Mouse (Mus musculus) lung, postnatal 25 days (tissue): ENCODE data around the gene Ust.

Experiments used
- DNase-seq: peaks from one replicate; pipeline ENCODE4 v3.0.0; 2022; ENCODE audit warnings: low spot score

Gene Ust

DNA sequence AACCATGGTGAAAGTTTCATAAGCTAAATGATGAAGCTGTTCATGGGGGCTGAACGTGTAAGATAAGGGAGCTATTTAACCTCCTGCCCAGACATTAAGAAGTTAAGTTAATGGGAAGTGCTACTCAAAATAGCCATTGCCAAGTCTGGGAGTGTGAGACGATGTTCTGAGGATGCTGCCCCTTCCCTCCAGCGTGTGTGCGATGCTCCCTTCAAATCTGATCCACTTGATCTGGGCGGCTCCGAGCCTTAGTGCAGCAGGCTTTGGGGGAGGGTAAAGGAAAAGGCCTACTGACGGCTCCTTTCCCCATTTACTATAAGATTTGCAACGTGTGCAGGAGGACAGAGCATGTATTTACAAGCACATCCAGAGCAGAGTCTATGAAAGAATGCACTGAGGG lies 301.7 kb downstream of the Ust start:
- DNase-seq: no peak

DNA sequence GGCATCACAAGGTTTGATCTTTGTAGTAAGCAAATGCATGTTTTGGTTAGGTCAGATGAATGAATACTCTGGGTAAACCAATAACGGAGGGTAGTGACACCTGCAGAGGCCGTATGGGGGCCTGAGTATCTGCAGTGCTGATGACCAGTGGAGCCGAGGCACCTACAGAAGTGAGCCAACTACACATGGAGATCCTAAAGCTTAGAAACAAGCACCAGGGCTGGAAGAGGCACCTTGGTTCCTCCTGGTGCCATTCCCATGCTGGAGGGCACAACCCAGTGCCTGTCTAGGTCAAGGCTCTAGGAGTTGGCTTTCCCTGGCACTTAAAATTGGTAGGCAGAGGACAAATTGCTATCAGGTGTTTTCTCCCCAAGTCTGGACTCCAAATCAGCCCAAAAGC lies 303.4 kb downstream of the Ust start:
- no peak for DNase-seq

DNA sequence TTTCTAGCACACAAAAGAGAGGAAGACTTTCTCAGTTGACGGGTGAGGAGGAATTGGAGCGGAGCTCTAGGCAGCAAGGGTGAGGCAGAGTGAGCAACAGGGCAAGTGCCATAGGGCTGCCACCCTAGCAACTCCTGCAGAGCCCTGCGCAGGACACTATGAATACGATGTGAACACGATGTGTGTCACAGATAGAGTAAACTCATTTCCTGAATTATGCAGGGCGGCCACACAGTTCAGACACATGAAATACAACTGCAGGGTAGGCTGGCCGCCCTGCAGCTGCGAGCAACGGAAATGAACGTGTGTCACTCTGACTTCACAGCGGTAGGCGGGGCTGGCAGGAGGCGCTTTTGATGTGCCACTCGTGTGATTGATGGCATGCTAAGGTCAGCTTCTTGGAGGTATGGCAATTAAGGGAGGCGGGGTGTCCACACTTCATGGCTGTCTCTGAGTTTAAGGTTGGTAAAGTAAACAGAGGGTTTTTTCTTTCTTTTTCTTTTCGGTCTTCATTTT lies 304.7 kb downstream of the Ust start:
- peak; percentile 38 for DNase-seq

DNA sequence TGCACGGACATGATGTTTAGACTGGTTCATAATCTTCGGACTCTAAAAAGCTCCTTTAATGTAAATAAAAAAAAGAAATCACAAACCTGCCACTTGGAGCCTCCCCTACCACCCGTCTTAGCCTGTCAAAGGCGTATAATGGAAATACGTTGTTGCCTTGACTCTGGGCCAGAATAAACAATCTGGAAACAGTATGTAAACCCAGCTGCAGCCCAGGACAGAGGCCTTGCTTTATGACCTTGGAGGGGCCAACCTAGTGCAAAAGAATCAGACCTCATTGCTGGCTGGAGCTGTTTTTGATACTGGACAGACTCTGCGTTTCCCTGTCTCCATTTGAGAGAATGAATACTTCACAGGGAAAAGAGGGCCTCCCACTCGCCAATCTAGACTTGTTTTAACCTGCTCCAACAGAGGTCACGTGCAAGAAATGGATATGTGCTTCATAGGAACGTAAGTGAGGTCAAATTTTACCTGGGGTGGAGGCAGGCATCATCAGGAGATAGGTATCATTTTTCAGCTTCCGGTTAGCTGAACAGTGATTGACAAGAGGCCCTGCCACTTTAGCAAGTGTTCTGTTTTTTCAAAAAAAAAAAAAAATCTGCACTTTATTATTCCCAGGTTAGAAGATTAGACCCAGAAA lies 305.2 kb downstream of the Ust start:
- no peak for DNase-seq

DNA sequence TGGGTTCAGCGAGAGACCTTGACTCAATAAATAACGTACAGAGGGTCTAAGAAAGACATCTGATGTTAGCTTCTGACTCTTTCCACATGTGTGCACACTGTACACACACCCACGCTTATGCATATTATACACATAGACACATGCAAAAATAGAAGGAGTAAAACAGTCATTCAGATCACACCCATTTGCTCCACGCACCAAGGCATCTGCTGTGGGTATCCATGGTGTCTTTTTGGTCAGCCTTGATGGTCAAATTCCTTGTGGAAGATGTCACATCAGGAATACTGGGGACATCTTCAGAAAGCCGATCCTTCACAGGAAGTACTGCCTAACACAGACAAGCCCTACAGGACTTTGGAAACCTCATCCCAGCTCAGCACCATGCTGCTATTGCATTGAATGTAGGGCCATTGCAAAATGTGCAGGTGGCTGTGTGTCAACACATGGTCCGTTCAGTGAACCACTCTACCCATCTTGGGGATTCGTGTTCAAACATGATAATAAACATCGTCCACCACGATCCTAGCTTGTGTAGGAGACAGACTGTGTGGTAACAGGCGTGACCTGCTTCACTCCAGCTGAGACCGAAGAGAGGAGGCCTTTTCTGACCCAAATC lies 305.9 kb downstream of the Ust start:
- DNase-seq: no peak

DNA sequence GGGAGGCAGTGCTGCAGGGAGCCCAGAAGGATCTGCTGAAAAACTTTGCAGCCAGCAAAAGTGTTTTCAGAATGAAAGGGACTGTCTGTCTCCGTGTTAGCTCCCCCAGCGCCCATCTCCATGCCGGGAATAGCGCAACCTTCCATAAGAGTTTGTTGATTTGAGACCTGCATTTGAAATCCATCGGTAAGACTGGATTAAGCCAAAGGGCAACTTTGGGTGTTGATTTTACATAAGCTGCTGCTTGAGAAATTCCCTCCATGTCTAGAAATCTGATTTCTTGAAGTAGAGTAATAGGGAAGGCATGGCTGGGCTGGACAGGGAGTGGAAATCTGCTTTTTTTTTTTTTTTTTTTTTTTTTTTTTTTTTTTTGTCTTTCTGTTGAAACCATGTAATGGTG lies 306.9 kb downstream of the Ust start:
- DNase-seq: no peak

DNA sequence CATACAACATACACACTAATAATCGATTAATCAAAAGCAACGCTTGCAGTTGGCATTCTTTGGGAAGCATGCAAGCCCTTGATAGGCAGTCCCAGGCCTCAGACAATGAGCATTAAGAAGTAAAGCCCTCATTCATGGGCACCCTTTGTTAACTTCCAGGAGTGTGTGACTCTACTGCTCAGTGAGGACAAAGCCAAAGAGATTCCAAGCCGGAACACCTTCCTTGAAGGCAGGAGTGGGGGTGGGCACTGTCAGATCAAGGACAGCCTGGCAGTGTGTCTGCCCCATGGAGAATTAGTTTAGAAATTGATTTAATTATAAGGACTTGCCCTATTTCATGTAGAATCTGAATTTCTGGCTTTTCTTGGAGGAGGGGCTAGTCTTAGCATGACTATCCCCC lies 308.3 kb downstream of the Ust start:
- DNase-seq: no peak

DNA sequence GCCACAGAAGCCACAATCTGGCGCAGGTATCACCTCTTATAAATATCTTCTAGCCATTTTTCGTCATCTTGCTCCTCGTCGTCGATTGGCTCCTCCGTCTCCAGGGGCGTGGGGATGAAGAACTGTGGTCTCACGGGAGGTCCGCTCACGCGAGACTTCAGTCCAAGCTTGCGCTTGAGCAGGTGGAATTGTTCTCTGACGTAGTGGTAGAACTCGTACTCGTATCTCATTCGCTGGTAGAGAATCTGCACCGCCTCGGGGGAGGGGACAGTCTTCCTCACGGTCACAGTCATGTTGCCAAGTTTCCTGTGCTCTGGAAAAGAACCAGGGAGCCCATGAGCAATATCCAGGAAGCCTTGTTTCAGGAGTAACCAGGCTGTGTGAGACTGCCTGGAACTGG lies 311.3 kb downstream of the Ust start:
- no peak for DNase-seq

DNA sequence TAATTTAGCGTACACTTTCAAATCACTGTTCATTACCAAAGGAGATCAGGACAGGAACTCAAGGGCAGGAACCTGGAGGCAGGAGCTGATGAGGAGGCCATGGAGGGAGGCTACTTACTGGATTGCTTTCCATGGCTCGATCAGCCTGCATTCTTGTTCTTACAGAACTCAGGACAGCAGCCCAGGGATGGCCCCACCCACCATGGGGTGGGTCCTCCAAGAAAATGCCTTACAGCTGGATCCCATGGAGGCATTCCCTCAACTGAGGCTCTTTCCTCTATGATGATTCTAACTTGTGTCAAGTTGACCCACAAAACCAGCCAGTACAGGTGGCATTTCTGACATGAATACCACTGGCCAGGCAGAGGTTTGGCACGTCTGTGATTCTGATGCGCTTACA lies 314.9 kb downstream of the Ust start:
- no peak for DNase-seq

DNA sequence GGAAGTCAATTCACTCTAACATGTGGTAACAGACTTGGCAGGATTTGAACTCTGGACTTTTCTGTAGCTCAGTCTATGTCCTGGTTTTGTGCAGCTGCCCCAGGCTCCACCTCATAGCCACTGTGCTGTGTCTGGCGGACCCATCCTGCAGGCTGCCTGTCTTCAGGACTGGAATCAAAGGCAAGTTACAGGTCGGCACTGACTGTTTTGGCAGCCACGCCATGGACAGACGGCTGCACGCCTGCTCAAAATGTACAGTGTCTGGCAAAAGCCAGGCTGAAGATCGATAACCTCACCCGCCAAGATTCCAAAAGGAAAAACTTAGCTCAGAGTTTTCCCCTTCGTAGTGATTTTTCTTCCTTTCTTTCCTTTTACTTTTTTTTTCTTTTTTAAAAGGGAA lies 318.8 kb downstream of the Ust start:
- no peak for DNase-seq

DNA sequence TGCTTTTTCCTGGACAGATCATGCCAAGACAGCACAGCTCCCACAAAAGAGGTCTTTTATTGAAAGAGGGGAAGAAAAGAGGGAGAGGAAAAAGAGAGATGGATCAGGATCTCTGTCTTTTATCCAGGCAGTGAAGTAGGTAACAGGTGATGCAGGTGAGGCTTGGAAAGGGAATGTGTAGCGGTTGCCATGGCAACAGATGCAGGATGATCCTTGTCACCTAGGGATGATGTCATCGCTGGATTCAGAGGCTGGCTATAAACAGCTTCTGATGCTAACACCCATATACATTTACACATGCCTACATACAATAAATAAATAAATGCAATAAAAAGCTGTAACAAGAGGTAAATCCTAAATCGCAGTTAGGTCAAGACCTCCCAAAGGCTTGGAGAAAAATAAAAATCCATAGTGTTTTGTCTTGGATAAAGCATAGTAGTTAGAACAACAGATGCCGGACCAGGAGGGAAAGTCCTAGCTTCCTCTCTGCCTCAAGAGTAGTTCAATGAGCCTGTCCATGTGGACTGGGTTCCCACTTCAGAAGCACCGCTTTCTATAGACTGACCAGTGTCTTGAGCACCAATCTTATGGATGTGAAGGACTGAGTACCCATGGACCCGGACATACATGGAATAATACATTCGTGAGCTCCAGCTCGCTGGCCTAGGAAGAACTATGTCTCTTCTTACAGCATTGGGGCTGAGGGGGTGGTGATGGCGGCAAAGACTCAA lies 319.4 kb downstream of the Ust start:
- no peak for DNase-seq

DNA sequence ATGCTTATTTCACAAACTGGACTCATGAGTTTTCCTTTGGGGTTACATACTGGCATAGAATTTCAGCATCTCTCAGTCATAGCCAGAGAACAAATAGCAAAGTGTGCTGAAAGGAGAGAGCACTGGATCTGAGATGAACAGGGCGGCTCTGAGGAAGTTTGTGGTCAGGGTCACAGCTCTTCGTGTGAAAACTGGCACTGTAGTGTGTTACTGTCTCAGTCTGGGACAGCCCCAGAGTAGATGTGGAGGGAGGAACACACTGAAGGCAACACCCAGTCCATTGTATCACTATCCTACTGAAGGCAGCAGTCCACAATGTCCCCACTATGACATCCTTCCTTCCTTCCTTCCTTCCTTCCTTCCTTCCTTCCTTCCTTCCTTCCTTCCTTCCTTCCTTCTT lies 321.0 kb downstream of the Ust start:
- DNase-seq: no peak

DNA sequence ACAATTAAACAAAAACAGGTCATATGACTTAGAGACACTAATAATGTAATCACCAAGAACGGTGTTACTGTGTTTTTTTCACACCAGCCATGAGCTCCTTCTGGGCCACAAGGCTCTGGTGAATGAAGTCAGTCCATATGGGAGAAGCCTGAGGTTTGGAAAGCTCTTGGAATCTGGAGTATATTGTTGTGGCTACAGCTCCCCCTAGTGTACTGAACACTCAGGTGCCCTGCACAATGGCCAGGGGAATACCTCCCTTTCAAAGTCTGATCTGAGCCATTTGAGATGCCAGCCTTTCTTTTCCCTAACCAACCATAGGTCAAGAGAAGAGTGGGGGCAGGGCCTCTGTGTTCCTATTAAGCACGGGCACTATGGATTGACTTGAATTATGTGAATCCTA lies 322.3 kb downstream of the Ust start:
- peak; percentile 72 for DNase-seq

DNA sequence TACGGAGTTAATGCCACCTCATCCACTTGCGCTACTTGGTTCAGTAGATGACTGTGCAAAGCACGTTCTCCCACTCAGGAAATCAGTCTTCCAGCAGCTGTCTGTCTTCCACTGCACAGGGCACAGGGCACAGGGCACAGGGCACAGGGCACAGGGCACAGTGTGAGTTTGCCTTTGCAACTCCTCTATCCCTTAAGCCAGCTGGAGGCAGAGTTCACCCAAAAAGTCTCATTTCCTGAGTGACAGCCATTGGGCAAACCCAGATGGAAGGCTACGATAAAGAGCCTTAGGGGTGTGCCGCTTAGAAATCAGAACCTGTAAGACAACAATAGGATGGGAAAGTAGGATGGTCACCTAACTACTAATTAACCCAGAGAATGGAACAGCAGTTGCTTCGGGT lies 322.9 kb downstream of the Ust start:
- no peak for DNase-seq

DNA sequence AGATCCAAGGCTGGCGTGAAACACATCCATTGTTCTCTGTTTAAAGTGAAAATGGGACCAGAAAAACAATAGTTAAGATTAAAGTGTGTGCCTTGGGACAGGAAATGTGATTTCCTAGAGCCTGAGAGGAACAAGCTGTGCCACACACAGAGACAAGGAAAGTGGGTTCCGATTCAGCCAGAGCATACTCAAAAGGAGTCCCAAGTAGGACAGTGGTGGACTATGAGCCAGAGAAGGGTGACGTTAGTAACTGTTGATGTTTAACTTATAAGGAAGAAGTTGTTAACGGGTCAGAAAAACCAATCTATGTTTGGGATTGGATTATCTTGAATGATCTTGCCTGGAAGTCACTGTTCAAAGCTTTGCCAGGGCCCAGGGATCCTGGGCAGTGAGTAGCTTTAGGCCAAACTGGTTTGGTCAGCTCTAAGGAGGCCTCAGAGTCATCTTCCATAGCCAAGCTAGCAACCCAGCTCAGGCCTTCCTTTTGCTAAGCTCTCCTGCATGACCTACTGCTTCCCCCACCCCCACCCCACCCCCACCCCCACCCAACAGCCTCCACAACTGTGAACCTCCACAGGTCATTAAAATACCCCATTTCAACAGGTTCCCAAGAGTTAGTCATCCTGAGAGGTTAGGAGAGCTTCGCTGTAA lies 329.2 kb downstream of the Ust start:
- DNase-seq: no peak

DNA sequence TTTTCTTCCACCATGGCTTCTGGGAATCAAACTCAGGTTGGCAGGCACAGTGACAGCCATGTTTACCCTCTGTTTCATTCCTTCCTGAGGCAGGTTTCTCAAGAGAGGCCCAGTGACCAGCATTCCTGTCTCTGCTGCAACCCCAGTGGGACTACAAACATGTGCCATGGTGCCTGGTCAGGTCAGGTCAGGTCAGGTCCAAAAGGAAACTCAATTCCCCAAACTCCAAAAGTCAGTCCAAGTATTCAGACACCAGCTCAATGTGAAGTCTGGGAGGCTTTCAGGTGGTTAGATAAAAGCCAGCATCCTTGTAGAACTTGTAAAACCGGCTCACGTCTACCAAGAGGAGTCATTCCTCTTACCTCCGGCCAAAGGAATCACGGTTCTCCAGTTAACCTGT lies 333.0 kb downstream of the Ust start:
- DNase-seq: no peak

DNA sequence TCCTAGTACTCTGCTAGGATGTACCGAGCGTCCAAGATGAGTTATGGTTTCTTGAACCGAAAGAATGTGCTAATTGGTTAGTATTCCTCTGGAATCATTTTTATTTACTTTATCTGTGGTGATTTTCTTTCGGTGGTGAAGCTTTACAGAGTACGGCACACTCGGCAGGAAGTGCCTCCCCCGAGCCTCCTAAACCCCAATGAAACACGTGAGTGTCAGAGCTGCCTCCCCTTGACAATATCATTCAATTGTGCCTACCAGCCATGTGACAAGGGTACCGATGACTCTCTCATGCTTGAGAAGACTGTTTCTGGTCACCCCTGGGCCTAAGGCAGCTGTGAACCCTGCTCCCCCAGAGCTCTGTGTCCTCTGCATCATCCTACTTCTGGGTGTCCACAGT lies 333.9 kb downstream of the Ust start:
- DNase-seq: no peak

DNA sequence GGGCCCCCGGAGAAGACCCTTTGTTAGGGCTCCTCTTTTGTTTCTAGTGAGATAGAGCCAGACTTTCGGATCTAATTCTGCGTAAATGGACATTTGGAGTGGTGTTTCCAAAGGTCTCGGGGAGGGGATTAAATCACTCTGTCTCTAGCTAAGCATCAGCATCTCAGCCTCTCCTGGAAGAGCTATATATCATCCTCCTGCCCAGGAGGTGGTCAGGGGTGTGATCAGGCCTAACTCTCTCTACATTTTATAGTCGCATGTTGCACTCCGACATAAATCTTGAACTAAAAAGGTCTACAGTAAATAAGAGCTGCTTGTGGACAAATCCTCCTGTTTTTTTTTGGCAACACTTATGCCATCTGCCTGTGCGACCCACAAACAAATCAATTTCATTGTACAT lies 335.5 kb downstream of the Ust start:
- DNase-seq: no peak

DNA sequence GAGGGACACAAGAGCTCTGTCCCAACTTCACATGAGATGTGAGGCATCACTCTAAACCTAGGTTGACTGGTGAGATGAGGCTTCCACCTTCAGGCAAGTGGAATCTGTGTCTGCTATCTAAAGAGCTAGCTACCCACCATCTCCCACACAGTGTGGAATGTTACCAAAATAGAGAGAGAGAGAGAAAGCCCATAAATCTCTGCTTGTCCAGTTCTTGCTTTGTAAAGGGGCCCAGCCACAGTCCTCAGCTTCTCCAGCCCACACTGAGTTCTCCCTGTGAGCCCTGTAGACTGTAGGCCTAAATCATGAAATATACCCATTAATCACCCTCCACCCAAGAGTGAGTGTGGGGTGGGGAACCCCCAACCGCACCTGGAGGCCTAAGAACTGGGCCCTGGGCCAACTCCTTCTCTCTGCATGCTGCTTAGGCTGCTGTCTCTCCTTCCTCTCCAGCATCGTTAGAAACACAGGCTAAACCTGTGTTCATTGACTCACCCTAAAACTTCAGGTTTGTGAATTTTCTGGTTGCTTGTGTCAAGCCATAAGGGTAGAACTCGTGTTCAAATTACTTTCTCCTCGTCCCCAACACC lies 336.9 kb downstream of the Ust start:
- no peak for DNase-seq

DNA sequence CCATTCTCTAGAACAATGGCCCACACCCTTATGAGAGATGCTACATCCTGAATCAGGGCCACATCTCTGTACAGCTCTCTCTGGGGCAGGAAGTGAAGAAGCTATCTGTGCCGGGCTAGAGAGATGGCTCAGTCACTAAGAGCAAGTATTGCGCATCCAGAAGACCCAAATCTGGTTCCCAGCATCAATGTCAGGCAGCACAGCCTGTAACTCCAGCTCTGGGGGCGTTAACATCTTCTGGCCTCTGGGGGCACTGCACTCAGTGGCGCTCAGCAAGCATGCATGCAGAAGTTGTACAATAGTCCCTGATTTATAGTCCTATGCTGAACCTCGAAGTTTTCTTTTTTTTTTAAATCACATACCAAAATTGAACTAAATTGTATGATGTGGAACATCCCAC lies 341.0 kb downstream of the Ust start:
- no peak for DNase-seq

DNA sequence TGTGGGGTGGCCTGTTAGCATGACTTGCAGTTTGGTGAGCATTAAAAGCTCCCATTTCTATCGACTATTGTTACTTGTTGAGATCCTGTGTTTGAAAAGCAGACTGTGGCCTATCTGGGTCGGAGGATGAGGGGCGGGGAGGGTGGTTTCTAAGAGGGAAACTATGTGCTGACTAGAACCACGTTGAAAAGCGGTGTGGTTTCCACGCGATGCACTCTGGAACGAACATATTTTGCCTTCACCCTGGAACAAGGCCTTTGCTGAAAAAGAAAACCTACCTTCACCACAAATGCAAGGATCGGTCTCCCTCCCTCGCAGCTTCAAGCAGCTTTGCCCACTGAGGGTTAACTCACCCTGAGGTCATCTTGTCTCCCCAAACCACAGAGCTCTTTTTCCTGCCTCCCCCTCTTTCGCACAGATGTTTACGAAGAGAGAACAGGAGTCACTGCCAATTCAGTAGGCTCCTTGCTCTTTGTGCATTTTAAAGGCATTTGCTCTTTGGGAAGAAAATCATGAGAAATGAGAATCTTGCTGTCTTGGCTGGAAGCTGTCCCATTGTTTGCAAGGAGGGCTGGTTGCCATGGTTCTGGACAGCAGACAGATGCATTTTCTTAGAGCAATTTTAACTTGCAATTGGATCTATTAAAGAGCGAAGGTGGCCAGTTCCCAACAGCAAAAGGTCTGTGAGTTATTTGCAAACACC lies 342.1 kb downstream of the Ust start:
- no peak for DNase-seq

DNA sequence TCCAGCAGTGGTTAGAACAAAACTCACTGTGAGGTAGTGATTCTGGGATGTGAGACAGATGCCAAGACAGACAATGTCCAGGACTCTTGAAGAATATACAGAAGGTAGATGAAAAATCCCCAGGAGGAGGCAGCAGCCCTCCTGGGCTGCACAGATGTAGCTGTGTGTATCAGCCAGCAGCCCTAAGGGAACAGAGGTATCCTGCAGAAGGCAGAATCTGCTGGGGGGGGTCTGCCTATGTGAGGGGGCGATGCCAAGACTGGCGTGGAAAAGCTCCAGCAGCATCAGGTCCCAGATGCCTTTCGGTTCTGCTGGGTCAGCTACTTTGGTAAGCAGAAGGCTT lies 342.6 kb downstream of the Ust start:
- DNase-seq: no peak
